Mouse (Mus musculus) left cerebral cortex, adult 9 months (tissue): ENCODE results near the gene Slc25a35.
"Not testable (repeated sequence)": the region's sequence is repeated elsewhere in the genome, so short reads cannot be mapped to it uniquely, and the experiment has no call there.

ENCODE experiments used
- DNase-seq, 2 experiments: peaks; one replicate each; pipeline ENCODE4 v3.0.0; 2022; ENCODE audit warnings: low spot score in 2 of 2

Gene Slc25a35

GRCm38 (mm10) chr11:69006575-69006974 is 38.6 kb downstream of the Slc25a35 start:
- not testable (repeated sequence) for DNase-seq

GRCm38 (mm10) chr11:69008182-69009121 is 40.5 kb downstream of the Slc25a35 start, which contains the start of gene Pfas:
Pfas (minus strand) TSS chr11:69008460.
- DNase-seq, result peak; percentile 73 to 89

DNA sequence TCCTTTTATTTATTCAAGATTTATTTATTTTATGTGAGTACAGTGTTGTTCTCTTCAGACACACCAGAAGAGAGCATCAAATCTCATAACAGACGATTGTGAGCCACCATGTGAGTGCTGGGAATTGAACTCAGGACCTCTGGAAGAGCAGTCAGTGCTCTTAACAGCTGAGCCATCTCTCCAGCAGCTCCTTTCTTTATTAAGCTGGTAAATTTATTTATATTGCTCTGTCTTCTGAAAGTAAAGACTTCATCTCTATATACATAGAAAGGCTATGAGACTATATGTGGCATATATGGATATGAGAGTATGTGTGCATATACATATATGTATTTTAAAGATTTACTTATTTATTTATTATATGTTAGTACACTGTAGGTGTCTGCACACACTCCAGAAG is 41.6 kb downstream of the Slc25a35 start:
- DNase-seq, result no peak

- DNase-seq, result no peak
Measured at GRCm38 (mm10) chr11:69010400-69011323, 42.7 kb downstream of the Slc25a35 start.

- not testable (repeated sequence) for DNase-seq
Measured at GRCm38 (mm10) chr11:69011445-69011844, 43.5 kb downstream of the Slc25a35 start.

GRCm38 (mm10) chr11:69012071-69012601 is 44.2 kb downstream of the Slc25a35 start:
- DNase-seq, result peak; percentile 80 to 91

DNA sequence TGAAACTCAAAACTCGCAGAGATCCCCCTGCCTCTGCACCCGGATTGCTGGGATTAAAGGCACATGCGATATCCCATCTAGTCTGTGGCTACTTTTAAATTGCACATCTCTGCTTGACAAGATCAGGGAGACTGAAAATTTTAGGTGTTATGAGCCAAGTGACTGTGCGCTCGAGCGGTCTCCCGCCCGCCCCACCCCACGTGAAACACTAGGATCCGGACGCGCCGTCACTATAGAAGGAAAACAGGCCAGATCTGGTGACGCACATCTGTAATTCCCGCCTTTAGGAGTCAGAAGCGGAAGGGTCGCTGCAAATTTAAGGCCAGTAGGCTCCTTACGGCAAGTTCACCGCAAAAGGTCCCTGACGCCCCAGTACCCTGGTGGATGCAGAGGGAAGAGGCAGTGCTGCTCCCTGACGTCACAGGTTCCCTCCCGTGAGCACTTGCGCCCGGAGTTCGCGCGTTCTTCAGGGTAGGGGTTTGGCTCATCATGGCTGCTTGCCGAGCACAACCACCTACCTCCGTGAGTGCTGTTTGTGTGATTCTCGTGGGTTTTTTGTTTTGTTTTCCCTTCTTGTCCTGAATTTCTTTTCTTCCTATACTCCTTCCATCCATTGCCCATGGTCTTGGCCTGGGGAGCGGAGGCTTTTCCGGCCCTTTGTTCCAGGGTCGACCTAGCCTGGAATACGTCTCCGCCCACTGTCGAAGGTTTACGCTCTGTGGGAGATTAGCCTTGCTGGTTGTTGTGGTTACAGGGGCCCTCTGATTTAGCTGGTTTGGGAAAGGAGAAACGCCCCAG is 47.9 kb downstream of the Slc25a35 start, which contains the start of gene Ctc1:
TSS of gene Ctc1 (plus strand) at position 268 of the 798 bp plus-strand sequence.
- DNase-seq, result peak; percentile 62 to 88

DNA sequence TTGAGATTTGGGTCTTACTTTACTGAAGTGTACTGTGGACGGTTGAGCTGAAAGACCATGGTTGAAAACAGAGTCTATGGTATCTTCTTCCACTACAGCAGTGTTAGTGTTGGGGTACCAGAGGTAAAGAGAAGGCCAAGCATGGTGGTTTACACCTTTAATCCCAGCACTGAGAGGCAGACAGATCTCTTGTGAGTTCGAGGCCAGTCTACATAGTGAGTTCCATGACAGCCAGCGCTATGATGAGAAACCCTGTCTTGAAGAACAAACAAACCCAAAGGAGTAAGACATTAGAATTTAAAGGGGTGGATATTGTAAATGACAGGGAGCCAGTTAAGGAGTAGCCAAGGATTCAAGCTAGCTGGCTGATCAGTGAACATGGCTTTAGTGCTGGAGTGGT is 48.8 kb downstream of the Slc25a35 start:
- no peak for DNase-seq

DNA sequence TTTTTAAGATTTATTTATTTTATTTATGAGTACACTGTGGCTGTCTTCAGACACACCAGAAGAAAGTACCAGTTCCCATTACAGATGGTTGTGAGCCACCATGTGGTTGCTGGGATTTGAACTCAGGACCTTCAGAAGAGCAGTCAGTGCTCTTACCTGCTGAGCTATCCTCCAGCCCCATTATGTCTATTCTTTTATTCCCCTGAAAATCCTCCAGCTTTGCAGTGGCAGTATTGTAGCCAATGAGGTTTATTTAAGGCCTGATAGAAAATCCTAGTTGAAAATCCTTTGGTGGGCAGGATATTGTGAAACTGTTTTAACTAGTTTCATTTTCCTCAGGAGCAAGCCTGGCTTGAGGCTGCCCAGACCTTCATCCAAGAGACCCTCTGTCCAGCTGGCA is 52.8 kb downstream of the Slc25a35 start:
- no peak for DNase-seq
